Mouse (Mus musculus) midbrain, embryonic 10.5 days (tissue): ENCODE measurements around the gene Pmf1. TPM values are rescaled to one million over a fixed set of nuclear protein-coding genes. Genes with fewer than 3 reads are reported as not detected.
"Not testable (repeated sequence)": the region's sequence is repeated elsewhere in the genome, so short reads cannot be mapped to it uniquely, and the experiment has no call there.

Experiments
- DNase-seq: peaks from one replicate; pipeline ENCODE4 v3.0.0-alpha.2; 2017; ENCODE audit warnings: low spot score
- H3K27ac ChIP-seq: fragments of 300-500 bp; sonication (generic); replicated peaks from 2 replicates; pipeline ENCODE4 v1.5.1; 2016; ENCODE audit warnings: mild to moderate bottlenecking
- H3K27me3 ChIP-seq: fragments of 300-500 bp; sonication (generic); 2 replicates; pipeline ENCODE4 v1.6.1; 2016; ENCODE audit warnings: low read depth, mild to moderate bottlenecking; ENCODE audit not compliant: poor library complexity, severe bottlenecking
- H3K36me3 ChIP-seq: fragments of 300-500 bp; sonication (generic); 2 replicates; pipeline ENCODE4 v1.6.1; 2016; ENCODE audit warnings: mild to moderate bottlenecking, moderate library complexity
- H3K4me1 ChIP-seq: fragments of 300-500 bp; sonication (generic); 2 replicates; pipeline ENCODE4 v1.6.1; 2016
- H3K4me3 ChIP-seq: fragments of 300-500 bp; sonication (generic); 2 replicates; pipeline ENCODE4 v1.5.1; 2016; ENCODE audit warnings: mild to moderate bottlenecking, moderate library complexity
- H3K9me3 ChIP-seq: fragments of 300-500 bp; sonication (generic); replicated peaks from 2 replicates; pipeline ENCODE4 v1.6.1; 2016; ENCODE audit warnings: mild to moderate bottlenecking
- WGBS: fragments of 180-500 bp; shearing (Covaris S2); methylation state at CpG from one replicate; pipeline ENCODE4 v1.1.7; 2016; 5-methylcytosine and 5-hydroxymethylcytosine counted together
- polyA plus RNA-seq: library from polyadenylated mRNA; unstranded; fragments of >200 nt; fragmentation: Nextera tagmentation; extraction: Ambion mirVana; gene quantifications from 2 replicates; pipeline ENCODE4 v1.2.1, GENCODE M21; 2016

Gene Pmf1
- polyA plus RNA-seq, 1 experiment from 2014 or later, result 174 TPM

DNA sequence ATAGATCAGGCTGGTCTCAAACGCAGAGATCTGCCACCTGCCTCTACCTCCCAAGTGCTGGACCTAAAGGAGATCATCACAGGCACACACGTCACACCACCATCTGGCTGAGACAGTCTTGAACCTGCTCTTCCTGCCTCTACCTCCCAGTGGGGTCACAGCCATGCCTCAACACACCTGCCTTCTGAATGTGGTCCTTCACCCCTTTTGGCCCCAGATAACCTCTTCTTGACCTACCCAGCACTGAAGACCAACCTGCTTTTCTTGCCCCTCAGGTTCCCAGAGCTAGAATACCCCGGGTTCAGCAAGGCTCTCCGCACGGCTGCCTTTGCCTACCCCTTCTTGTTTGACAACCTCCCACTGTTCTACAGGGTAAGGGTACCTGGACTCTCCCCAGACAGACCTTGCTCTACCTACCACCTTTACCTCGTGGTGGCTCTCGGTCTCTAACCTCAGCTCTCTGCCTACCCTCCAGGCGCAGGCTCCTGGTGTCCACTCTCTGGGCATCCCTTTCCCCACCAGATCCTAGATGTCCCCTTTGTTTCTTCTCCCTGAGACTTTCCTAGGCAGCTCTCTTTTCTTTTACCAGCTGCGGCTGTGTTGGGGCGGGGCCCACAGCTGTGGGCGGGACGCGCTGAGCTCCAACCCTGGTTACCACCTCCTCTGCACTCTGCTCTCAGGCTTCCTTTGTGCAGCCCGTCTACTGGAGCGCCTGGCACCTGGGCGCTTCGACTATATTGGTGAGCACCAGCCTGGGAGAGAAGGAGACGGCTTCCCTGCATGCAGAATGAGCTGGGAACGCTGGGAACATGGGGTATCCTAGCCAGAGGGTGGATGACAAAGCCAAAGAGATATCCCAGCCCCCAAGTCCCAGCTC is 34.1 kb downstream of the Pmf1 start:
- H3K9me3 ChIP-seq, H3K27me3 ChIP-seq, H3K36me3 ChIP-seq: not testable (repeated sequence)
- WGBS, result 12% methylated on average over 19 of the region's 19 CpGs
- peak overlapping the region; percentile 29; the same call in 1 of the 2 replicates for H3K4me3 ChIP-seq
- peak overlapping the region; percentile 65 for H3K27ac ChIP-seq
- peaks cover 12% of the 10 kb centered on the region for H3K4me1 ChIP-seq
- peak; percentile 63 for DNase-seq

DNA sequence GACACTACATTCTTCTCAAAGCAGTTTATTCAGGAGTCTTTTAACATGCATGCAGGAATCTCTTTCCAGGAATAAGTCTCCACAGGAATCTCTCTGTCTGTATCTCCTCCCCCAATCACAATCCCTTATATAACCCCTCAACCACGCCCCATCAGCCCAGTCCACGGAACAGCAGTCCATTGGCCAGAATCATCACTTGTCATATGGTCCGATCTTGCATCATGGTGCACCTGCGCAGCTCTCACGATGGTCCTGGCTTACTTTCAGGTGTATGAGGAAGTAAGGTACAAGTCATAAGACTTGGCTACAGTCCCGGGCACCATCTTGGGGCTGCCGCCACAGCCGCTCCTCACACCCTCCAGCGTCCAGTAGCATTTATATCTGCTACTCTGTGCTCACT is 37.5 kb downstream of the Pmf1 start, which contains the start of gene Bglap3:
Bglap3 (minus strand) TSS at position 101 of the 400 bp plus-strand sequence.
- peaks cover 12% of the 10 kb centered on the region for H3K9me3 ChIP-seq
- 95% methylated on average over 9 of the region's 9 CpGs for WGBS
- not testable (repeated sequence) for H3K27ac ChIP-seq, H3K27me3 ChIP-seq, DNase-seq, H3K4me3 ChIP-seq, H3K36me3 ChIP-seq
- peaks cover 12% of the 10 kb centered on the region for H3K4me1 ChIP-seq

DNA sequence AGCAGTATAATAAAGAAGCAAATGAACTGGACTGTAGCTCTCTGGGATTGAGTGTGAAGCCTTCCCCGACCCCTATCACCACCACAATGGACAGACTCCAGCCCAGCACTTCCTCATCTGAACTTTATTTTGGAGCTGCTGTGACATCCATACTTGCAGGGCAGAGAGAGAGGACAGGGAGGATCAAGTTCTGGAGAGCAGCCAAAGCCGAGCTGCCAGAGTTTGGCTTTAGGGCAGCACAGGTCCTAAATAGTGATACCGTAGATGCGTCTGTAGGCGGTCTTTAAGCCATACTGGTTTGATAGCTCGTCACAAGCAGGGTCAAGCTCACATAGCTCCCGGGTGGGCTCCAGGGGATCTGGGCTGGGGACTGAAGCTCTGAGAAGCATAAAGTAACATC is 41.6 kb downstream of the Pmf1 start:
- not testable (repeated sequence) for DNase-seq, H3K4me3 ChIP-seq, H3K27ac ChIP-seq, H3K36me3 ChIP-seq
- Histone ChIP-seq H3K4me1 (peaks cover 27% of the 10 kb centered on the region), H3K9me3 (peaks cover 12% of the 10 kb centered on the region), H3K27me3 (peaks cover 37% of the 10 kb centered on the region)
- 91% methylated on average over 7 of the region's 7 CpGs for WGBS

DNA sequence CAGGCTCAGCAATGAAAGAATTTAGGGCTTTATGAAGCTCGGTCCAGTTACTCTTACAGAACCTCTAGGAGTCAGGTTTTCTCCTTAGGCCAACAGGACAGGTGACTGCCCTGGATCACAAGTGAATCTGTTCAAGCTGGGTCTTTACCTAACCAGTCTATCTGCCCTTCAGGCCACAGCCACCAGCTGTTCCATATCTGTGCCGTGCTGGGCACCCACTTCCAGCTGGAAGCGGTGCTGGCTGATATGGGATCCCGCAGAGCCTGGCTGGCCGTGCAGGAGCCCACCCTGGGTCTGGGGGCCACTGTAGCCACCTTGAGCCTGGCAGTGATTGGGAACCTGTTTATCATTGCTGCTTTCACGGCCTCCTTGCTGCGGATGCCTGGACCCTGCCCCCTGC is 42.6 kb downstream of the Pmf1 start:
- Histone ChIP-seq H3K27me3 (peaks cover 38% of the 10 kb centered on the region), H3K9me3 (peaks cover 12% of the 10 kb centered on the region), H3K4me1 (peaks cover 27% of the 10 kb centered on the region)
- not testable (repeated sequence) for H3K4me3 ChIP-seq, H3K27ac ChIP-seq, H3K36me3 ChIP-seq, DNase-seq
- 53% methylated on average over 3 of the region's 7 CpGs for whole genome bisulfite sequencing

DNA sequence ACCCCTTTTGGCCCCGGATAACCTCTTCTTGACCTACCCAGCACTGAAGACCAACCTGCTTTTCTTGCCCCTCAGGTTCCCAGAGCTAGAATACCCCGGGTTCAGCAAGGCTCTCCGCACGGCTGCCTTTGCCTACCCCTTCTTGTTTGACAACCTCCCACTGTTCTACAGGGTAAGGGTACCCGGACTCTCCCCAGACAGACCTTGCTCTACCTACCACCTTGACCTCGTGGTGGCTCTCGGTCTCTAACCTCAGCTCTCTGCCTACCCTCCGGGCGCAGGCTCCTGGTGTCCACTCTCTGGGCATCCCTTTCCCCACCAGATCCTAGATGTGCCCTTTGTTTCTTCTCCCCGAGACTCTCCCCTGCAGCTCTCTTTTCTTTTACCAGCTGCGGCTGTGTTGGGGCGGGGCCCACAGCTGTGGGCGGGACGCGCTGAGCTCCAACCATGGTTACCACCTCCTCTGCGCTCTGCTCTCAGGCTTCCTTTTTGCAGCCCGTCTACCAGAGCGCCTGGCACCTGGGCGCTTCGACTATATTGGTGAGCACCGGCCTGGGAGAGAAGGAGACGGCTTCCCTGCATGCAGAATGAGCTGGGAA is 43.2 kb downstream of the Pmf1 start:
- H3K27ac ChIP-seq, result not testable (repeated sequence)
- H3K27me3 ChIP-seq, result peaks cover 38% of the 10 kb centered on the region
- peak overlapping the region; percentile 42 for H3K4me3 ChIP-seq
- H3K4me1 ChIP-seq, result peaks cover 27% of the 10 kb centered on the region
- whole genome bisulfite sequencing, result 4% methylated on average over 22 of the region's 22 CpGs
- peaks cover 12% of the 10 kb centered on the region for H3K9me3 ChIP-seq
- peaks cover 12% of the 10 kb centered on the region for H3K36me3 ChIP-seq
- DNase-seq, result peak; percentile 40

DNA sequence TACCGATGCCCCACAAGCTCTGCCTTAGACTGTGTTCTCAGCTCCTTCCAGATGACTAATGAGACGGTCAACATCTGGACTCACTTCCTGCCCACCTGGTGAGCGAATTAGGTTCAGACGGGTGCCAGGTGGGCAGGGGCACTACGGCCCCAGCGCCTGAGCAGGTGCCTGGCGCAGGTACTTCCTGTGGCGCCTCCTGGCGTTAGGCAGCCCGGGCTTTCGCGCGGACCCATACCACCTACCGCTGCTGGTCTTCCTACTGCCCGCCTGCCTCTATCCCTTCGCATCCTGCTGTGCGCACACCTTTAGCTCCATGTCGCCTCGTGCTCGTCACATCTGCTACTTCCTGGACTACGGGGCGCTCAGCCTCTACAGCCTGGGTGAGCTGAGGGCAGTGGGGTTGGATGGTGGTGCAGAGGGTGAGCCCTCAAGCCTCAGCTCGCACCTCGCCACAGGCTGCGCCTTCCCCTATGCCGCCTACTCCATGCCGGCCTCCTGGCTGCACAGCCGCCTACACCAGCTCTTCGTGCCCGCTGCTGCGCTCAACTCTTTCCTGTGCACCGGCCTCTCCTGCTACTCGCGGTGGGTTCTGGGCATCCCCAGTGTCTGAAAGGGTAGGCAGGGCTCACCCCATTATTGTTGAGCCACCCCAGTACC is 44.3 kb downstream of the Pmf1 start:
- H3K27ac ChIP-seq, result no peak overlapping the region

DNA sequence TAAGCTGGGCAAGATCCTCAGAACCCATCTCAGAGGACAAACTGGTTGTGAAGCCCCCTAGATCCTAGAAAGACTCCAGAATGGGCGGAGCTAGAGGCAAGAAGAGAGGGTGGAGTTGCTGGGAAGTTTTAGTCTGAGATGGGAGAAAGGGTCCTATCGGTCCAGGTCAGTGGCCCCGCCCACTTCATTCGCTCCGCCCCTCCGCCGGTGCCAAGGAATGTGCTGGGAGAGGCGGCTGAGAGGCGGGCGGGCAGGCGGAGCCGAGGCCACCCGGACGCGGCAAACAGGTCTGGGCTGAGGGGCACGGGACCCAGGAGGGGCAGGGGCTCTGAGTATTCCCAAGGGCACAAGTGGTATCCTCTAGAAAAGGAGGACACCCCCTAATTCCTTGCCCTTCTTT is 45.8 kb downstream of the Pmf1 start, which contains the start of gene Paqr6:
Paqr6 (plus strand) TSS at position 248 of the 400 bp plus-strand sequence.
- Histone ChIP-seq H3K27me3 (peaks cover 38% of the 10 kb centered on the region), H3K36me3 (peaks cover 38% of the 10 kb centered on the region), H3K4me3 (peak within 1 kb of the TSS; percentile 23), H3K27ac (no peak within 1 kb of the TSS), H3K4me1 (peaks cover 27% of the 10 kb centered on the region), H3K9me3 (no peaks in the 10 kb centered on the region)
- DNase-seq, result peak; percentile 43
- WGBS, result 1% methylated on average over 16 of the region's 16 CpGs

More for the DNA sequence above, 44.3 kb downstream of the Pmf1 start:
- Histone ChIP-seq H3K36me3 (peaks cover 23% of the 10 kb centered on the region), H3K4me1 (peaks cover 27% of the 10 kb centered on the region), H3K9me3 (peaks cover 12% of the 10 kb centered on the region), H3K27me3 (peaks cover 38% of the 10 kb centered on the region), H3K4me3 (0 out of 2 replicates have a peak overlapping the region, but pooled peaks have one; percentile 4)
- 37% methylated on average over 34 of the region's 34 CpGs for WGBS
- DNase-seq, result no peak

DNA sequence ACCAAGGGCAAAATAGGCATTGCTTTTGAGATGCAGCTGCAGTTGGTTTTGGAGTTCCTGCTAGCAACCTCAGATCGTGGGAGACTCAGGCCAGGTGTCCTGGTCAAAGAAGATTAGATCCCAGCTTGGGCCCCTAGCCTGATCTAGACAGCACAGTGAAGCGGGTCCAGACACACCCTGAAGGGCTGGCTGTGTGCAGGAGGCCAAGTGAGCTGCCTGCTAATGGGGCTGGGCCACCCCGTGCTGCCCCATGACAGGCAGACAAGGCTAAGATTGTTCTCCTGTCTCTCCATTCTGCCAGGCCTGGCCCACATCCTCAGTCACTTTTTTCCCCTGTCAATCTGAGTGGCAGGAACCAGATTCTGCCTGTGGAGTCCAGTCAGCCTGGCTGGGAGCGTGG is 46.4 kb downstream of the Pmf1 start:
- H3K9me3 ChIP-seq, result no peaks in the 10 kb centered on the region
- H3K27ac ChIP-seq, result no peak overlapping the region
- no peak overlapping the region for H3K4me3 ChIP-seq
- H3K36me3 ChIP-seq, result peaks cover 44% of the 10 kb centered on the region
- no peak for DNase-seq
- WGBS, result 72% methylated on average over 4 of the region's 4 CpGs
- H3K27me3 ChIP-seq, result peaks cover 38% of the 10 kb centered on the region
- H3K4me1 ChIP-seq, result peaks cover 27% of the 10 kb centered on the region

DNA sequence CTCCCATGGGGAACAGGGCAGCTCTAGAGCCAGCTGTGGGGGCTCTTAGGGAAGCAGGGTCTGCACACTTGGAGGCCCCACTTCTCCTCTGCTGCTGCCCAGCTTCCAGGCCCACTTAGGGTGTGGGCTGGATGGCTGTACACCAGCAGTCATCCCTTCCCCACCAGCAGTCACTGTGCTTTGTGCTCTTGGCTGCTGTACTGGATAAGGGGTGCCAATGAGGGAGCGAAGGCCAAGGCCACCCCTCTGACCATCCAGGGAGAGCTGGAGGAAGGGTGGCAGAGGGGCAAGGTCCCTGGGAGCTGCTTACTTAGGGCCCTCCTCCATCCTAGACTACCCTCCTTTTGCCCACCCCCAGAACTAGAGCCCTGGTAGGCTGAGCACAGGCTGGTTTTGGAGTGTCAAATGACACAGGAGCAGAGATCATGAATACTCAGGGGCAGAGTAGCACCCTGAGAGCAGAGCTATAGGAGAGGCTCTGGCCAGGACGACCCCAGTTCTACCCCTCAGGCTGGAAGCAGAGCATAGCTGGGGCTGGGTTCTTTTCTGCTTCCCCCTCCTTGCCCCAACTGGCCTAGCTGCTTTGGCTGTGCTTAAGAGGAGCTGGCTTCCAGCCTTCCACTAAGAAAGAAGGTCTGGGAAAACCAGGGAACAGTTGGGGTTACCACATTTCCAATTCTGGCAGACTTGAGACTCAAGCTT is 48.4 kb downstream of the Pmf1 start:
- H3K36me3 ChIP-seq, result peaks cover 63% of the 10 kb centered on the region
- WGBS, result 85% methylated on average over 2 of the region's 2 CpGs
- H3K4me3 ChIP-seq, result no peak overlapping the region
- no peak overlapping the region for H3K27ac ChIP-seq
- no peaks in the 10 kb centered on the region for H3K9me3 ChIP-seq
- H3K27me3 ChIP-seq, result peaks cover 34% of the 10 kb centered on the region
- no peak for DNase-seq
- peaks cover 22% of the 10 kb centered on the region for H3K4me1 ChIP-seq

DNA sequence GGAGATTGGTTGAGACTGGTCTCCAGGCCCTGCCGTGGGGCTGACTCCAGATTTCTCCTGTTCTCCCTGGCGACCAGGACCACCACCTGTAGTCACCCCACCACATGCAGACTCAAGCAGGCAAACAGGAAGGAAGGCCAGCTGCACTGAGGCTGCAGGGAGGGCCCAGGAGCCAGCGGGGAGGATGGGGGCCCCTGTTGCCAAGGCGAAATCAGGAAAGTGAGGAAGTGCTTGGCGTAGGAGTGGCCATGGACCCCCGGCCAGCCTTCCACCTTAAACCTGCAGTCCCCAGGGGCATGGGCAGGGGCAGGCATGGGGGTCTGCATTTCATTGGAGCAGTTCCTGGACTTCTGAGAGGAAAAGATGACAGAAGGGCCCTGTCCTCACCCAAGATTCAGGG is 49.0 kb downstream of the Pmf1 start:
- peaks cover 27% of the 10 kb centered on the region for H3K27me3 ChIP-seq
- no peaks in the 10 kb centered on the region for H3K9me3 ChIP-seq
- 81% methylated on average over 5 of the region's 6 CpGs for WGBS
- no peak overlapping the region for H3K4me3 ChIP-seq
- no peak overlapping the region for H3K27ac ChIP-seq
- H3K36me3 ChIP-seq, result peaks cover 70% of the 10 kb centered on the region
- DNase-seq, result no peak
- peaks cover 21% of the 10 kb centered on the region for H3K4me1 ChIP-seq

DNA sequence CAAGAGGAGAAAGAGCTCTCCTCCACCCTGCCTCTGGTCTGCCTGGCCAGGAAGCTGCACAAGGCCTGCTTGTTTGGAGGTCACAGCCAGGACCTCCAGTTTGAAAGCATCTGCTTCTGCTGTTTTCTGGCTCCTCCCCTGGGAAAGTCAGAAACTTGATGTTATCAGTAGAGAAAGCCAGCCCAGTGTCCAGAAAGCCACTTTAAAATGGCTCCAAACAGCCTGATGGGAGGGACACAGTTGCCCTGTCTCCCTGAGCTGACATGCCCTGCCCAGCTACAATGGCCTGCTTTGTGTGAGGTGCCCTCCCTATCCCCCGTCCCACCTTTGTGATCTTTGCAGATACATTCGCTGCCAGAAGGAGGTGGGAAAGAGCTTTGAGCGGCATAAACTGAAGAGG is 50.1 kb downstream of the Pmf1 start:
- Histone ChIP-seq H3K27ac (no peak overlapping the region), H3K4me1 (peaks cover 15% of the 10 kb centered on the region), H3K36me3 (peaks cover 81% of the 10 kb centered on the region), H3K4me3 (no peak overlapping the region), H3K27me3 (peaks cover 16% of the 10 kb centered on the region), H3K9me3 (no peaks in the 10 kb centered on the region)
- DNase-seq, result no peak
- WGBS, result 77% methylated on average over 3 of the region's 3 CpGs

DNA sequence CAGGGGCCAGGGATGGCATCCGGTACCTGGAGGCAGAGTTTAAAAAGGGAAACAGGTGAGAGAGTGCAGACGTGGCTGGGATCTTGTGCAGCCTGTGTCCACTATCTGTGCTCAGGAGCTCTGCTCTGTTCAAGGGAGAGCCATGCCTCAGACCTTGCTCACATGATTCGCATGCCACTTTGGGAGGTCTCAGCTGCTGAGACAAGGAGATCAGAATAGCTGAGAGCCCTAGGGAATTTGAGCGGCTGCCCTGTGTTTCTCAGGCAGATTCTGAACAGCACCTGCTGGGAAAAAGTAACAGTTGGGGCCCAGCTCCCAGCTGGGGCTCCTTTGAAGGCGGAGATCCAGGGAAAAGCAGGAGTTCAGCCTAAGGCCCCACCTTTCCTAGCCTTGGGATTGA is 50.5 kb downstream of the Pmf1 start:
- no peak overlapping the region for H3K4me3 ChIP-seq
- peaks cover 11% of the 10 kb centered on the region for H3K4me1 ChIP-seq
- no peak overlapping the region for H3K27ac ChIP-seq
- peaks cover 12% of the 10 kb centered on the region for H3K27me3 ChIP-seq
- peaks cover 85% of the 10 kb centered on the region for H3K36me3 ChIP-seq
- 78% methylated on average over 5 of the region's 5 CpGs for whole genome bisulfite sequencing
- DNase-seq, result no peak
- no peaks in the 10 kb centered on the region for H3K9me3 ChIP-seq
